Mouse (Mus musculus): Measurements from ENCODE around the gene Adra1b.

GRCm38 (mm10) chr11:43887597-43887996 is 13.4 kb downstream of the Adra1b start:
- no peak for TF ChIP-seq ZC3H11A (IDR thresholded peaks at IDR 0.05; ENCODE audit: low read depth, low read length)
- TF ChIP-seq TAL1 (IDR thresholded peaks at IDR 0.05; ENCODE audit: low read length): no peak
- TF ChIP-seq ZNF384 (IDR thresholded peaks at IDR 0.05; ENCODE audit: low read depth, low read length): no peak
- TF ChIP-seq POLR2A (IDR thresholded peaks at IDR 0.05; ENCODE audit: control insufficient read depth in 1 of 2, insufficient read depth in 1 of 2, low read depth in 1 of 2, low read length in 2 of 2, poor library complexity in 1 of 2): no peak
- no peak for TF ChIP-seq CTCF (IDR thresholded peaks at IDR 0.05 in 2 of 3, conservative IDR thresholded peaks at IDR 0.05 in 1 of 3; ENCODE audit: control insufficient read depth in 1 of 3, insufficient read depth in 1 of 3, low read depth in 2 of 3, low read length in 3 of 3, poor library complexity in 1 of 3, severe bottlenecking in 1 of 3)
- TF ChIP-seq JUND (IDR thresholded peaks at IDR 0.05; ENCODE audit: low read depth, low read length): no peak
- TF ChIP-seq GABPA (IDR thresholded peaks at IDR 0.05; ENCODE audit: low read depth, low read length): no peak
- no peak for TF ChIP-seq TCF12 (IDR thresholded peaks at IDR 0.05; ENCODE audit: low read depth, low read length)
- TF ChIP-seq RCOR1 (IDR thresholded peaks at IDR 0.05; ENCODE audit: low read depth, low read length): no peak
- TF ChIP-seq MXI1 (IDR thresholded peaks at IDR 0.05; ENCODE audit: low read depth, low read length): no peak
- TF ChIP-seq MAFK (IDR thresholded peaks at IDR 0.05; ENCODE audit: borderline replicate concordance, low read depth, low read length): no peak
- no peak for TF ChIP-seq MEF2A (IDR thresholded peaks at IDR 0.05; ENCODE audit: extremely low read depth, insufficient replicate concordance, low read depth, low read length, poor library complexity, severe bottlenecking)
- no peak for TF ChIP-seq EP300 (IDR thresholded peaks at IDR 0.05; ENCODE audit: low read depth in 1 of 2, low read length in 2 of 2)
- no peak for TF ChIP-seq POLR2AphosphoS5 (IDR thresholded peaks at IDR 0.05; ENCODE audit: borderline replicate concordance, low read depth, low read length)

Measured in MEL (cell line).